Mouse (Mus musculus) stomach, embryonic 15.5 days (tissue): ENCODE measurements at regions not wholly inside any gene's neighbourhood (a gene's known extent, or its start where the extent isn't known, plus 50 kb on each side); places are given as distances from the start of the nearest gene placed in this dataset.

ENCODE experiments used
- ATAC-seq: fragments of 200-750 bp; cut with Nextera tagmentation; 2 replicates; pipeline ENCODE4 v1.8.0; 2017; ENCODE audit warnings: low read depth, moderate number of reproducible peaks, moderate TSS enrichment; ENCODE audit not compliant: insufficient read depth, low FRiP score
- H3K27ac ChIP-seq: fragments of 300-500 bp; sonication (generic); 2 replicates; pipeline ENCODE4 v1.5.1; 2015; ENCODE audit warnings: mild to moderate bottlenecking, inconsistent platforms
- H3K27me3 ChIP-seq: fragments of 300-500 bp; sonication (generic); replicated peaks from 2 replicates; pipeline ENCODE4 v1.6.1; 2015; ENCODE audit warnings: inconsistent platforms
- H3K36me3 ChIP-seq: fragments of 300-500 bp; sonication (generic); 2 replicates; pipeline ENCODE4 v1.6.1; 2015; ENCODE audit warnings: inconsistent platforms
- H3K4me1 ChIP-seq: fragments of 300-500 bp; sonication (generic); 2 replicates; pipeline ENCODE4 v1.6.1; 2015; ENCODE audit warnings: inconsistent platforms
- H3K4me2 ChIP-seq: fragments of 300-500 bp; sonication (generic); 2 replicates; pipeline ENCODE4 v1.6.1; 2015; ENCODE audit warnings: mild to moderate bottlenecking, inconsistent platforms
- H3K4me3 ChIP-seq: fragments of 300-500 bp; sonication (generic); replicated peaks from 2 replicates; pipeline ENCODE4 v1.5.1; 2015; ENCODE audit warnings: inconsistent platforms
- H3K9ac ChIP-seq: fragments of 300-500 bp; sonication (generic); 2 replicates; pipeline ENCODE4 v1.6.1; 2015; ENCODE audit warnings: inconsistent platforms
- H3K9me3 ChIP-seq: fragments of 300-500 bp; sonication (generic); 2 replicates; pipeline ENCODE4 v1.6.1; 2016; ENCODE audit warnings: inconsistent platforms
- WGBS: fragments of 180-500 bp; shearing (Covaris S2); methylation state at CpG from one replicate; pipeline ENCODE4 v1.1.7; 2015; 5-methylcytosine and 5-hydroxymethylcytosine counted together

- no peaks in the 10 kb centered on the region for H3K27me3 ChIP-seq
- no peak overlapping the region for H3K4me3 ChIP-seq
- H3K36me3 ChIP-seq = no peaks in the 10 kb centered on the region
- H3K9me3 ChIP-seq = no peaks in the 10 kb centered on the region
- 33% methylated on average over 19 of the region's 19 CpGs for WGBS
- no peak for ATAC-seq
- no peak overlapping the region for H3K27ac ChIP-seq
- H3K4me2 ChIP-seq = no peak overlapping the region
- no peaks in the 10 kb centered on the region for H3K4me1 ChIP-seq
- no peak overlapping the region for H3K9ac ChIP-seq
These were observed 144.5 kb upstream of the Tle3 start for GRCm38 (mm10) chr9:61227492-61228229.

GRCm38 (mm10) chr9:61228230-61228631 lies 143.9 kb upstream of the Tle3 start:
- Histone ChIP-seq H3K9ac (no peak overlapping the region), H3K4me1 (no peaks in the 10 kb centered on the region), H3K27me3 (no peaks in the 10 kb centered on the region), H3K4me3 (no peak overlapping the region), H3K4me2 (no peak overlapping the region), H3K9me3 (no peaks in the 10 kb centered on the region), H3K36me3 (no peaks in the 10 kb centered on the region), H3K27ac (no peak overlapping the region)
- 78% methylated on average over 6 of the region's 6 CpGs for WGBS
- no peak for ATAC-seq

- no peak overlapping the region for H3K9ac ChIP-seq
- no peaks in the 10 kb centered on the region for H3K9me3 ChIP-seq
- H3K4me2 ChIP-seq = no peak overlapping the region
- 0 out of 2 replicates have a peak, but pooled peaks cover 4% of the 10 kb centered on the region for H3K27me3 ChIP-seq
- 83% methylated on average over 4 of the region's 4 CpGs for WGBS
- H3K4me3 ChIP-seq = no peak overlapping the region
- no peaks in the 10 kb centered on the region for H3K4me1 ChIP-seq
- no peaks in the 10 kb centered on the region for H3K36me3 ChIP-seq
- no peak overlapping the region for H3K27ac ChIP-seq
- no peak for ATAC-seq
These were observed 141.9 kb upstream of the Tle3 start for GRCm38 (mm10) chr9:61230306-61230705.

- ATAC-seq = no peak
- Histone ChIP-seq H3K36me3 (no peaks in the 10 kb centered on the region), H3K9me3 (no peaks in the 10 kb centered on the region), H3K4me1 (peaks cover 5% of the 10 kb centered on the region; the same call in 1 of the 2 replicates), H3K9ac (no peak overlapping the region), H3K27ac (no peak overlapping the region), H3K4me3 (no peak overlapping the region), H3K4me2 (no peak overlapping the region), H3K27me3 (0 out of 2 replicates have a peak, but pooled peaks cover 4% of the 10 kb centered on the region)
- WGBS = 79% methylated on average over 7 of the region's 7 CpGs
These were observed 139.5 kb upstream of the Tle3 start for GRCm38 (mm10) chr9:61232630-61233029.

GRCm38 (mm10) chr9:61233251-61233650 lies 138.9 kb upstream of the Tle3 start:
- 51% methylated on average over 2 of the region's 2 CpGs for WGBS

GRCm38 (mm10) chr9:61235653-61236610 lies 136.2 kb upstream of the Tle3 start:
- no peaks in the 10 kb centered on the region for H3K9me3 ChIP-seq
- H3K9ac ChIP-seq = no peak overlapping the region
- no peak overlapping the region for H3K27ac ChIP-seq
- H3K36me3 ChIP-seq = no peaks in the 10 kb centered on the region
- H3K4me1 ChIP-seq = peaks cover 5% of the 10 kb centered on the region; the same call in 1 of the 2 replicates
- no peak overlapping the region for H3K4me2 ChIP-seq
- WGBS = 49% methylated on average over 17 of the region's 17 CpGs
- 0 out of 2 replicates have a peak, but pooled peaks cover 4% of the 10 kb centered on the region for H3K27me3 ChIP-seq
- no peak overlapping the region for H3K4me3 ChIP-seq
- no peak for ATAC-seq

More at GRCm38 (mm10) chr9:61233251-61233650, 138.9 kb upstream of the Tle3 start:
- Histone ChIP-seq H3K4me2 (no peak overlapping the region), H3K4me1 (peaks cover 5% of the 10 kb centered on the region; the same call in 1 of the 2 replicates), H3K4me3 (no peak overlapping the region), H3K27me3 (0 out of 2 replicates have a peak, but pooled peaks cover 4% of the 10 kb centered on the region), H3K27ac (no peak overlapping the region), H3K9me3 (no peaks in the 10 kb centered on the region), H3K36me3 (no peaks in the 10 kb centered on the region), H3K9ac (no peak overlapping the region)
- no peak for ATAC-seq

GRCm38 (mm10) chr9:61238687-61239250 lies 133.4 kb upstream of the Tle3 start:
- WGBS = 66% methylated on average over 4 of the region's 4 CpGs
- no peaks in the 10 kb centered on the region for H3K36me3 ChIP-seq
- no peak overlapping the region for H3K9ac ChIP-seq
- ATAC-seq = no peak
- H3K4me3 ChIP-seq = no peak overlapping the region
- H3K9me3 ChIP-seq = no peaks in the 10 kb centered on the region
- H3K4me2 ChIP-seq = no peak overlapping the region
- peaks cover 5% of the 10 kb centered on the region; the same call in 1 of the 2 replicates for H3K4me1 ChIP-seq
- 0 out of 2 replicates have a peak, but pooled peaks cover 2% of the 10 kb centered on the region for H3K27me3 ChIP-seq
- no peak overlapping the region for H3K27ac ChIP-seq

GRCm38 (mm10) chr9:61239328-61239727 lies 132.8 kb upstream of the Tle3 start:
- H3K4me3 ChIP-seq = no peak overlapping the region
- ATAC-seq = no peak
- H3K9me3 ChIP-seq = no peaks in the 10 kb centered on the region
- H3K4me1 ChIP-seq = peaks cover 5% of the 10 kb centered on the region; the same call in 1 of the 2 replicates
- 76% methylated on average over 4 of the region's 4 CpGs for WGBS
- no peak overlapping the region for H3K27ac ChIP-seq
- H3K4me2 ChIP-seq = no peak overlapping the region
- no peak overlapping the region for H3K9ac ChIP-seq
- no peaks in the 10 kb centered on the region for H3K27me3 ChIP-seq
- no peaks in the 10 kb centered on the region for H3K36me3 ChIP-seq

- no peak overlapping the region for H3K4me3 ChIP-seq
- no peaks in the 10 kb centered on the region for H3K27me3 ChIP-seq
- no peaks in the 10 kb centered on the region for H3K9me3 ChIP-seq
- WGBS = 54% methylated on average over 8 of the region's 8 CpGs
- H3K4me2 ChIP-seq = no peak overlapping the region
- ATAC-seq = no peak
- H3K27ac ChIP-seq = no peak overlapping the region
- H3K36me3 ChIP-seq = no peaks in the 10 kb centered on the region
- H3K4me1 ChIP-seq = no peaks in the 10 kb centered on the region
- H3K9ac ChIP-seq = no peak overlapping the region
These were observed 130.7 kb upstream of the Tle3 start for GRCm38 (mm10) chr9:61241442-61241841.

GRCm38 (mm10) chr9:61242167-61242860 lies 129.9 kb upstream of the Tle3 start:
- ATAC-seq = no peak
- Histone ChIP-seq H3K4me2 (no peak overlapping the region), H3K27me3 (no peaks in the 10 kb centered on the region), H3K36me3 (no peaks in the 10 kb centered on the region), H3K4me1 (no peaks in the 10 kb centered on the region), H3K27ac (no peak overlapping the region), H3K9me3 (no peaks in the 10 kb centered on the region), H3K9ac (no peak overlapping the region), H3K4me3 (no peak overlapping the region)
- WGBS = 72% methylated on average over 9 of the region's 9 CpGs

GRCm38 (mm10) chr9:61243289-61243688 lies 128.9 kb upstream of the Tle3 start:
- 77% methylated on average over 6 of the region's 6 CpGs for WGBS
- Histone ChIP-seq H3K36me3 (no peaks in the 10 kb centered on the region), H3K4me2 (no peak overlapping the region), H3K9me3 (no peaks in the 10 kb centered on the region), H3K4me1 (no peaks in the 10 kb centered on the region), H3K4me3 (no peak overlapping the region), H3K27me3 (no peaks in the 10 kb centered on the region), H3K9ac (no peak overlapping the region), H3K27ac (no peak overlapping the region)
- no peak for ATAC-seq
